Mouse (Mus musculus): ENCODE data around the gene Olfr1098. TPM values are rescaled to one million over a fixed set of nuclear protein-coding genes. Genes with fewer than 3 reads are reported as not detected.

Olfr1098 gene
- not detected in 2 replicates for total RNA-seq (2014; rRNA removed)
- not detected in 2 replicates for polyA plus RNA-seq (2015; fragmentation: Nextera tagmentation; extraction: Ambion mirVana)

DNA sequence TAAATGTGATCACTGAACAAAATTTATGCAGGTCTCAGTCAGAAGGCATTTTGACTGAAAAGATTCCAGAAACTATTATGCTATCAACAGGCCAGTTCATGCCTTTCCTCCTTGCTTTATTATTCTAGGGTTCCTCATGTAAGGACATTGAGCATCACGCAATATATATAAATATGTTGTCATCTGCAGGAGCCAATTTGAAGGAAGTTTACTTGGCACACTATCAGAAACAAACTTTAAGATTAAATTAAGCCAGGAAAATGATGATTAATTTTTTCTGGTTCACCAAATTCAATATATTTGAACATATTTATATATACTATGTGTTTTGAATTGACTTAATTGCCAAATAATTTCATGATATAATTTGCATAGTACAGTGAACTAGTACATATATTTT lies at the start of gene Olfr1098:
Gene Olfr1098 (minus strand): TSS at position 101 of the 400 bp plus-strand sequence.
- Histone ChIP-seq H3K4me2 (ENCODE audit: low read depth) (no peak within 1 kb of the TSS), H3K27ac (ENCODE audit: low read depth, low read length) (no peak within 1 kb of the TSS), H3K27me3 (ENCODE audit: insufficient read depth, low read length) (no peaks in the 10 kb centered on the region), H3K9me3 (ENCODE audit: low read length) (no peaks in the 10 kb centered on the region), H3K4me1 (ENCODE audit: insufficient read depth) (no peaks in the 10 kb centered on the region), H3K4me3 (ENCODE audit: low read depth, low read length) (no peak within 1 kb of the TSS), H3K36me3 (ENCODE audit: insufficient read depth) (no peaks in the 10 kb centered on the region), H3K9ac (no peak within 1 kb of the TSS)
- DNase-seq, result no peak
- no peak for ATAC-seq
- WGBS, result 92% methylated on average over 1 of the region's 1 CpGs
- TF ChIP-seq CTCF (IDR thresholded peaks at IDR 0.05; ENCODE audit: low read depth), result no peak

- TF ChIP-seq CTCF (IDR thresholded peaks at IDR 0.05; ENCODE audit: low read depth), result no peak
- ATAC-seq (no peak), DNase-seq (no peak)
- 80% methylated on average over 1 of the region's 1 CpGs for WGBS
- Histone ChIP-seq H3K27me3 (ENCODE audit: insufficient read depth, low read length) (no peaks in the 10 kb centered on the region), H3K4me1 (ENCODE audit: insufficient read depth) (no peaks in the 10 kb centered on the region), H3K9me3 (ENCODE audit: low read length) (no peaks in the 10 kb centered on the region), H3K36me3 (ENCODE audit: insufficient read depth) (no peaks in the 10 kb centered on the region), H3K9ac (no peak within 1 kb of the TSS), H3K4me2 (ENCODE audit: low read depth) (no peak within 1 kb of the TSS), H3K4me3 (ENCODE audit: low read depth, low read length) (no peak within 1 kb of the TSS), H3K27ac (ENCODE audit: low read depth, low read length) (no peak within 1 kb of the TSS)
Observed at GRCm38 (mm10) chr2:86960593-86960992, 36.2 kb upstream of the Olfr1098 start, which contains the start of gene Olfr1099. Gene Olfr1099 (minus strand): TSS chr2:86960693.

- no peak overlapping the region for H3K4me3 ChIP-seq (ENCODE audit: low read depth, low read length)
- TF ChIP-seq CTCF (IDR thresholded peaks at IDR 0.05; ENCODE audit: low read depth), result no peak
Observed at GRCm38 (mm10) chr2:86926557-86926956, 2.2 kb upstream of the Olfr1098 start.

GRCm38 (mm10) chr2:86905647-86906046 lies 18.7 kb downstream of the Olfr1098 start:
- no peak overlapping the region for H3K4me3 ChIP-seq (ENCODE audit: low read depth, low read length)
- H3K36me3 ChIP-seq (ENCODE audit: insufficient read depth), result no peaks in the 10 kb centered on the region
- no peak for TF ChIP-seq CTCF (IDR thresholded peaks at IDR 0.05; ENCODE audit: low read depth)
- no peak overlapping the region for H3K4me2 ChIP-seq (ENCODE audit: low read depth)
- H3K9me3 ChIP-seq (ENCODE audit: low read length), result no peaks in the 10 kb centered on the region
- ATAC-seq (no peak), DNase-seq (no peak)
- no peak overlapping the region for H3K27ac ChIP-seq (ENCODE audit: low read depth, low read length)
- no peaks in the 10 kb centered on the region for H3K4me1 ChIP-seq (ENCODE audit: insufficient read depth)
- H3K27me3 ChIP-seq (ENCODE audit: insufficient read depth, low read length), result no peaks in the 10 kb centered on the region
- WGBS, result 87% methylated on average over 2 of the region's 2 CpGs
- no peak overlapping the region for H3K9ac ChIP-seq

More at GRCm38 (mm10) chr2:86926557-86926956, 2.2 kb upstream of the Olfr1098 start:
- no peaks in the 10 kb centered on the region for H3K27me3 ChIP-seq (ENCODE audit: insufficient read depth, low read length)
- no peaks in the 10 kb centered on the region for H3K4me1 ChIP-seq (ENCODE audit: insufficient read depth)
- no peak overlapping the region for H3K4me2 ChIP-seq (ENCODE audit: low read depth)
- H3K9me3 ChIP-seq (ENCODE audit: low read length), result no peaks in the 10 kb centered on the region
- H3K9ac ChIP-seq, result no peak overlapping the region
- H3K36me3 ChIP-seq (ENCODE audit: insufficient read depth), result no peaks in the 10 kb centered on the region
- DNase-seq, result no peak
- no peak overlapping the region for H3K27ac ChIP-seq (ENCODE audit: low read depth, low read length)
- no peak for ATAC-seq

GRCm38 (mm10) chr2:86892116-86892515 lies 32.2 kb downstream of the Olfr1098 start, which contains the start of gene Olfr1097:
Gene Olfr1097 (minus strand): TSS chr2:86892216.
- H3K36me3 ChIP-seq (ENCODE audit: insufficient read depth), result no peaks in the 10 kb centered on the region
- no peak within 1 kb of the TSS for H3K4me2 ChIP-seq (ENCODE audit: low read depth)
- no peaks in the 10 kb centered on the region for H3K9me3 ChIP-seq (ENCODE audit: low read length)
- WGBS, result 89% methylated on average over 1 of the region's 1 CpGs
- ATAC-seq, result no peak
- H3K4me1 ChIP-seq (ENCODE audit: insufficient read depth), result no peaks in the 10 kb centered on the region
- no peak within 1 kb of the TSS for H3K27ac ChIP-seq (ENCODE audit: low read depth, low read length)
- DNase-seq, result no peak
- no peaks in the 10 kb centered on the region for H3K27me3 ChIP-seq (ENCODE audit: insufficient read depth, low read length)
- no peak within 1 kb of the TSS for H3K9ac ChIP-seq
- H3K4me3 ChIP-seq (ENCODE audit: low read depth, low read length), result no peak within 1 kb of the TSS
- no peak for TF ChIP-seq CTCF (IDR thresholded peaks at IDR 0.05; ENCODE audit: low read depth)

DNA sequence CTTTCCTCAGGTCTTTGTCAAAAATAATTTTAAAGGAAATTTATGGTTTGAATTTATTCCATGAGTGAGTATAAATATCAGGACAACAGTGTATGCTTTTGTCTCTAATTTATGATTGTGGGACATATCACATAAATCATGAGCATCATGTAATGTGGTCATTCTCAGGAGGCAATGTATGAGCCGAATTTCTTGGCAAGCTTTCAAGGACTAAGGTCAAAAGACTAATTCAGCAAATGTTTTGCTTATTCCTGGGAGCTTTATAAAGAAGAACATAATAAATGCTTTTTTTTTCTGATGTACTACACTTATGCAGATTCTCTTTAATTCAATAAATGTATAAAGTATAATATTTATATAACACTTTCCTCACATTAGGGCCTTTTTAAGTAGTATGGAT lies 49.6 kb downstream of the Olfr1098 start, which contains the start of gene Gm13723:
Gene Gm13723 (minus strand): TSS at position 101 of the 400 bp plus-strand sequence.
- Histone ChIP-seq H3K4me1 (ENCODE audit: insufficient read depth) (no peaks in the 10 kb centered on the region), H3K36me3 (ENCODE audit: insufficient read depth) (no peaks in the 10 kb centered on the region), H3K4me3 (ENCODE audit: low read depth, low read length) (no peak within 1 kb of the TSS), H3K9ac (no peak within 1 kb of the TSS), H3K4me2 (ENCODE audit: low read depth) (no peak within 1 kb of the TSS), H3K9me3 (ENCODE audit: low read length) (0 out of 2 replicates have a peak, but pooled peaks cover 4% of the 10 kb centered on the region), H3K27ac (ENCODE audit: low read depth, low read length) (no peak within 1 kb of the TSS), H3K27me3 (ENCODE audit: insufficient read depth, low read length) (no peaks in the 10 kb centered on the region)
- no peak for ATAC-seq
- 45% methylated on average over 1 of the region's 1 CpGs for WGBS
- TF ChIP-seq CTCF (IDR thresholded peaks at IDR 0.05; ENCODE audit: low read depth), result no peak
- DNase-seq, result no peak

Other genes with a start within 250 kb of the Olfr1098 start
- gene Olfr1086, start 244.5 kb downstream of the Olfr1098 start, total RNA-seq (2014; rRNA removed), result not detected in 2 replicates
- not detected in 2 replicates for gene Olfr1086, start 244.5 kb downstream of the Olfr1098 start, polyA plus RNA-seq (2015; fragmentation: Nextera tagmentation; extraction: Ambion mirVana)
- gene Olfr1087, start 226.2 kb downstream of the Olfr1098 start, total RNA-seq (2014; rRNA removed), result not detected in 2 replicates
- not detected in 2 replicates for gene Olfr1087, start 226.2 kb downstream of the Olfr1098 start, polyA plus RNA-seq (2015; fragmentation: Nextera tagmentation; extraction: Ambion mirVana)
- gene Olfr1089, start 190.8 kb downstream of the Olfr1098 start, total RNA-seq (2014; rRNA removed), result not detected in 2 replicates
- not detected in 2 replicates for gene Olfr1089, start 190.8 kb downstream of the Olfr1098 start, polyA plus RNA-seq (2015; fragmentation: Nextera tagmentation; extraction: Ambion mirVana)
- gene Olfr1090, start 165.6 kb downstream of the Olfr1098 start, total RNA-seq (2014; rRNA removed), result not detected in 2 replicates
- not detected in 2 replicates for gene Olfr1090, start 165.6 kb downstream of the Olfr1098 start, polyA plus RNA-seq (2015; fragmentation: Nextera tagmentation; extraction: Ambion mirVana)
- not detected in 2 replicates for gene Olfr1093, start 142.1 kb downstream of the Olfr1098 start, total RNA-seq (2014; rRNA removed)
- gene Olfr1093, start 142.1 kb downstream of the Olfr1098 start, polyA plus RNA-seq (2015; fragmentation: Nextera tagmentation; extraction: Ambion mirVana), result not detected in 2 replicates
- gene Olfr141, start 114.5 kb downstream of the Olfr1098 start, total RNA-seq (2014; rRNA removed), result not detected in 2 replicates
- gene Olfr141, start 114.5 kb downstream of the Olfr1098 start, polyA plus RNA-seq (2015; fragmentation: Nextera tagmentation; extraction: Ambion mirVana), result not detected in 2 replicates
- not detected in 2 replicates for gene Olfr1094, start 99.9 kb downstream of the Olfr1098 start, total RNA-seq (2014; rRNA removed)
- not detected in 2 replicates for gene Olfr1094, start 99.9 kb downstream of the Olfr1098 start, polyA plus RNA-seq (2015; fragmentation: Nextera tagmentation; extraction: Ambion mirVana)
- gene Olfr1095, start 72.8 kb downstream of the Olfr1098 start, total RNA-seq (2014; rRNA removed), result not detected in 2 replicates
- not detected in 2 replicates for gene Olfr1095, start 72.8 kb downstream of the Olfr1098 start, polyA plus RNA-seq (2015; fragmentation: Nextera tagmentation; extraction: Ambion mirVana)
- not detected in 2 replicates for gene Gm13723, start 49.7 kb downstream of the Olfr1098 start, total RNA-seq (2014; rRNA removed)
- not detected in 2 replicates for gene Gm13723, start 49.7 kb downstream of the Olfr1098 start, polyA plus RNA-seq (2015; fragmentation: Nextera tagmentation; extraction: Ambion mirVana)
- not detected in 2 replicates for gene Olfr1097, start 32.3 kb downstream of the Olfr1098 start, total RNA-seq (2014; rRNA removed)
- gene Olfr1097, start 32.3 kb downstream of the Olfr1098 start, polyA plus RNA-seq (2015; fragmentation: Nextera tagmentation; extraction: Ambion mirVana), result not detected in 2 replicates
- not detected in 2 replicates for gene Olfr1099, start 36.1 kb upstream of the Olfr1098 start, total RNA-seq (2014; rRNA removed)
- gene Olfr1099, start 36.1 kb upstream of the Olfr1098 start, polyA plus RNA-seq (2015; fragmentation: Nextera tagmentation; extraction: Ambion mirVana), result not detected in 2 replicates
- not detected in 2 replicates for gene Olfr1100, start 55.4 kb upstream of the Olfr1098 start, total RNA-seq (2014; rRNA removed)
- not detected in 2 replicates for gene Olfr1100, start 55.4 kb upstream of the Olfr1098 start, polyA plus RNA-seq (2015; fragmentation: Nextera tagmentation; extraction: Ambion mirVana)
- gene Olfr1101, start 66.7 kb upstream of the Olfr1098 start, total RNA-seq (2014; rRNA removed), result not detected in 2 replicates
- not detected in 2 replicates for gene Olfr1101, start 66.7 kb upstream of the Olfr1098 start, polyA plus RNA-seq (2015; fragmentation: Nextera tagmentation; extraction: Ambion mirVana)
- not detected in 2 replicates for gene Olfr1102, start 73.9 kb upstream of the Olfr1098 start, total RNA-seq (2014; rRNA removed)
- gene Olfr1102, start 73.9 kb upstream of the Olfr1098 start, polyA plus RNA-seq (2015; fragmentation: Nextera tagmentation; extraction: Ambion mirVana), result not detected in 2 replicates
- gene Olfr1104, start 102.5 kb upstream of the Olfr1098 start, total RNA-seq (2014; rRNA removed), result not detected in 2 replicates
- gene Olfr1104, start 102.5 kb upstream of the Olfr1098 start, polyA plus RNA-seq (2015; fragmentation: Nextera tagmentation; extraction: Ambion mirVana), result not detected in 2 replicates
- not detected in 2 replicates for gene Olfr1105, start 112.0 kb upstream of the Olfr1098 start, total RNA-seq (2014; rRNA removed)
- not detected in 2 replicates for gene Olfr1105, start 112.0 kb upstream of the Olfr1098 start, polyA plus RNA-seq (2015; fragmentation: Nextera tagmentation; extraction: Ambion mirVana)
- not detected in 2 replicates for gene Olfr1106, start 127.7 kb upstream of the Olfr1098 start, total RNA-seq (2014; rRNA removed)
- not detected in 2 replicates for gene Olfr1106, start 127.7 kb upstream of the Olfr1098 start, polyA plus RNA-seq (2015; fragmentation: Nextera tagmentation; extraction: Ambion mirVana)
- gene Olfr1107, start 151.3 kb upstream of the Olfr1098 start, total RNA-seq (2014; rRNA removed), result not detected in 2 replicates
- not detected in 2 replicates for gene Olfr1107, start 151.3 kb upstream of the Olfr1098 start, polyA plus RNA-seq (2015; fragmentation: Nextera tagmentation; extraction: Ambion mirVana)
- gene Olfr1109, start 171.5 kb upstream of the Olfr1098 start, total RNA-seq (2014; rRNA removed), result not detected in 2 replicates
- not detected in 2 replicates for gene Olfr1109, start 171.5 kb upstream of the Olfr1098 start, polyA plus RNA-seq (2015; fragmentation: Nextera tagmentation; extraction: Ambion mirVana)
- not detected in 2 replicates for gene Olfr259, start 190.0 kb upstream of the Olfr1098 start, total RNA-seq (2014; rRNA removed)
- gene Olfr259, start 190.0 kb upstream of the Olfr1098 start, polyA plus RNA-seq (2015; fragmentation: Nextera tagmentation; extraction: Ambion mirVana), result not detected in 2 replicates
- not detected in 2 replicates for gene Olfr1110, start 215.8 kb upstream of the Olfr1098 start, total RNA-seq (2014; rRNA removed)
- gene Olfr1110, start 215.8 kb upstream of the Olfr1098 start, polyA plus RNA-seq (2015; fragmentation: Nextera tagmentation; extraction: Ambion mirVana), result not detected in 2 replicates
- gene Olfr1111, start 228.1 kb upstream of the Olfr1098 start, total RNA-seq (2014; rRNA removed), result not detected in 2 replicates
- gene Olfr1111, start 228.1 kb upstream of the Olfr1098 start, polyA plus RNA-seq (2015; fragmentation: Nextera tagmentation; extraction: Ambion mirVana), result not detected in 2 replicates

Measured in forebrain, postnatal 0 days (tissue).